Mouse (Mus musculus) layer of hippocampus, adult 11-12 months (tissue): ENCODE measurements at regions not wholly inside any gene's neighbourhood (a gene's known extent, or its start where the extent isn't known, plus 50 kb on each side); places are given as distances from the start of the nearest gene placed in this dataset.

Experiments
- DNase-seq: peaks from one replicate; pipeline ENCODE4 v3.0.0; 2022; ENCODE audit warnings: low spot score

DNA sequence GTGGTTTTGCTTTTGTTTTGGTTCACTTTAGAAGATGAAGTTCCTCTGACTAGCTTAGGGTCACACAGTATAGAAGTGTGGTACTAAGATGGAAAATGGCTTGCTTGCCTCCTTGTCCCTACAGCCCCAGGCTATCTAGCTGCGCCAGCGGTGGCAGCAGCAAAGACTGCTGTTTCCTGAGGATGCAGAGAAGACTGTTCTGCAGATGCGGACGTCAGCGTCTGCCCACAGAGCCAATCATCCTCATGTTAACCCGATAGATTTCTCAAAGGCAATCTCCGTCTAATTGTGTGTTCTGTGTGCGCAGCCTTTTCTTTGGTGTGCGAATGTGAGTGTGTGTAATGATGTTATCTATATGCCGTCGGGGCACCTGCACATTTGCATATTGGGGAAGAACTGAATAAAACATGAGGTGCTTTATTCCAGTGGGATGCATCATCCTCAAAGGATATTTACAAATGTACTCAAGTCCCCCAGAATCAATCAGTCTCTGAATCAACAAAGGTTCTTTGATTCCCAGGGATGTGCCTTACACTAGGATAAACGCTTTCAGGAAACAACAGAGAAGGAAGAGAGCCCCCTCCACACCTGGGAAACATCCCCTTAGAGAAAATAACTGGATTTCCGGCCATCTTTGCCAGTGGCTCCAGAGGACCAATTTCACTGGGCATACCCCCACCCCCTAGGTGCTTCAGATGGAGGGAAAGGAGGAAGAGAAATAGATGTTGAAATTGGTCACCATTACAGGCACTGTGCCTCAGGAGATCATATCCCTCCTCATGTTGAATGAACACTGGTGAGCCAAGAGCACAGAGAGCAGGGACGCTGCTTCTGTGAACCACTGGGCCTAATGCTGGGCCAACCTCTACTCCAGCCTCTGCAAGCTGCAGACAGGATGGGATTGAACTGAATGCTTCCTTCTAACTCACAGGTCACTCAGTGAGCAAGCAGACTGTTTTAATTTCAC is 409.7 kb upstream of the Plxna2 start:
- no peak for DNase-seq

DNA sequence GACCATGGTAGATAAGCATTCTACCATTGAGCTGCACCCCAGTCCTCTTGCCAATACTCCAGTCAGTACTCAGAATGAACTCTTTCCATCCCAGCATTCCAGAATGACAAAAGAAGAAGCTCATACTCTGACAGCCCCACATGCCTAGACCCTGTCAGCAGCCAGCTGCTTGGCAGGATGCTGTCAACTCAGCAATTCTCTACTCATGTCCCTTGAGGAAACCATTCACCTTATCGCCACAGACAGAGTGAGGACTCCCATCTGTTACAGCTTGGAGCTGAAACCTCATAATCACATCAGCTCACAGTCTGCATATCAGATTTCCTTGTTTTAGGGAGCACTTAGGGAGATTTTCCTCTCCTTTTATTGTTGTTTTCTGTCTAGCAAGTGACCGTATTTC is 420.5 kb upstream of the Plxna2 start:
- no peak for DNase-seq

DNA sequence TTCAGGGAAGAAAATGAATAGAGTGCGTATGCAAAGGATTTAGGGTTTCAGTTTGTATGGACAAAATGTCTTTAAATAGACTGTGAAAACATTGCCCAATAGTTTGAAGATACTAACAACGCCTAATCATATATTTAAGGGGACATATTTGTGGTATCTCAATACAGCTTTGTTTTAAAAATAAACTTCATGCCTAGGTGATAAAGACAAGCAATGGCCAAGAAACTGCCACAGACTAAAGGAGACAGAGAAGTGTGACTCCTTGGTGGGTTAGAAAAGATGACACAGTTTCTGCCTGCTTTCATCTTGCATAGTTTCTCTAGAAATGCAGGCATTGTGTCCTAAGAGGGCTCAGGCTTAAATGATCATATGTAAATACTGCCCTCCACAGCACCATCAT is 435.7 kb upstream of the Plxna2 start:
- no peak for DNase-seq

DNA sequence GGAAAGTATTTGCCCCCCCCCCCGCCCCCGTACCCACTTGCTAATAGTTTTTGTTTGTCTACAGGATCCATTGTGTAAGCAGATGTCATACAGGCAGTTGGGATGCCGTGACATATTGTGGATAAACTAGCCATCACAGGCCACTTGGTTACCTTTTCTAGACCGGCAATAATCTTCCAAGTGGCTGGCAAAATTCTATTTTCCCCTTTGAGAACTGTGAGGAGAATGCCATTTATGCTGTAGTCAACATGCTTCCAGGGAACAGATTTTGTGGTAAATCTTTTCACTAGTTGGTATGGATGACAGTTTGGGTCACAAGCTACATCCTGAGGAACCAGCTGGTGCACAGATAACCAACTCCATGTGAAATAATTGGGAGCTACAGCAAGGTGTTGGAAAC is 456.5 kb upstream of the Plxna2 start:
- no peak for DNase-seq

DNA sequence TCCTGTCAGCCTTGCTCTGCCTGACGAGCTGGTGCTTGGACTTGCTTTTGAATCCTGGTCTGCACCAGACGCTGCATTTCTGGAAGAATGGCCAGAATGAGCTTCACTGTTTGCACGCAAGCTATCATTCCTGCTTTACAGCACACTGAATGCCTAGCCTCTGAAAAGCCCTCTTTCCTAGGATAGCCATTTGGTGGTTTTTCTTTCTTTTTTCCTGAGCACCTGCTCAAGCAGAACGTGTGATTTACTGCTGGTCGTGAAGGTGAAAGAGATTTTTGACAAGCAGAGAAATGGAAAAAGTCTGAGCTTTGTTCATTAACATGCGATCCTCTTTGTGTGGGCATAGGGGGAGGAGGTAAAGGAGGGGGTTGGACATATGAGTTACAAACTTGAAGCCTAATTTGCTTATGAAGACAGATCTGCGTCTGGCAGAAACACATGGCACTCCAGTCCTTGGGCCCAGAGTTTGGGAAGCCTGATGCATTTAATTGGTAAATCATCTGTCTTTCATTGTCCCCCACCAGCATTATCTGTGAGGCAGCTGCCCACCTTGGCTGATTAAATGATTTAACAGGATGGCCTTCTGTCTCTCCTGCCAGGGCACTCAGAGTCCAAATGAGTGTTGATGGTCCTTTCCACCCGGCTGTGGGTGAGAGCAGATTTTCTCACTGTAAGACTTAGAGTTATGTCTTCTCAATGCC is 457.1 kb upstream of the Plxna2 start:
- DNase-seq = peak; percentile 35

DNA sequence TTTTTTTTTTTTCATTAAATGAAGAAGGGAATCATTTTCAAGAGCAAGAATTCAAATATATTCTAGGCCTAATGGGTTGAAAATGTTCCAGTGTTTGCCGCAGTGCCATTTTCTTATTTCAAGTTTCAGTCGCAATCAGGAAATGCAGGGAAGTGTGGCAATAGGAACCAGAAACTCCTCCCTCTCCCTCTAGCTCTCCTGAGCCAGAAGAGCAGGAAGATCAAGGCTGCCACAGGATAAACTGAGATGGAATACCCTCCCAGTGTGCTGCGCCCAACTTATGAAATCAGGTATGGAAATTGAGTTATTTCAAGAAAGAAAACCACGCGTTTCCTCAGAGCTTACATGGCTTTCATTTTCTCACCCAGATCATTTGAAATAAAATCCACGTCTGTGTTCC is 460.8 kb upstream of the Plxna2 start:
- no peak for DNase-seq

DNA sequence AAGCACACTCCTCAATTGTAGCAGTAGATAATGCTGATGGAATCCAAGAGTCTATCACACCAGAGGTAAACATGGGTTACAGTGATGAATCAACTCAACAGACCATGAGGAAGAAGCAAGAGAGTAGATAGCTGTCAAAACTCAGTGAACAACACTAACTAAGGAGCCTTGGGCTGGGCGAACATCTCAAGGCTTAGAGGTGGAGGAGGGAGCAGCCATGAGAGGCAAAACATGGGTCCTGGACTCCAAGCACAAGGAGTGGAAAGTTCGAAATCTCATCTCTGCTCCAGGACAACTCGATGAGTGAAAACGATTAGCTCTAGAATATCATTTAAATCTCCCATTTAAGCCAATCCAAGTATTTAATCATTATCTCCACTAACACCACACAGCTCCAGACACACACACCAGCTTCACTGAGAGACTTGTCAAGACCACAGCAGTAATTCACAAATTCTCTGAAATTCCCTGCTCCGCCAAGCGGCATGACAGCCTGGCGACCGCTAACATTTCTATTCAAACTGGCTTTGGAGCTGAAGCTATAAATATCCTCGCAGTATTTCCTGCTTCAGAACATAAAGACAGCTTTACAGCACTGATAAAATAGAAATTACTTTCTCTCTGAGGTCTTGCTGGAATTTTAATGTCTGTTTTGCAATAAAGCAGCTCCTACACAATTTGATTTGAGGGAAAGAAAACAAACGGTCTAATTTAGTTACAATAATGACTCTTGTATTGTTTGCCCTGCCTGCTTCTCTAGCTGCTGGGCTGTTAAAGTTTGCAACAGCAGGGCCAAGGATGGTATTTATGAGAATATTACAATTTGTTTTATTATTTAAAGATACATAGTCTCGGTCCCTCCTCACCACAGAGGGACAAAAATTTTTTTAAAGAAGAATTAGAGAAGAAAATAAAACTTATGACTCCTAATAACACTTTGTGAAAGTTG is 469.3 kb upstream of the Plxna2 start:
- DNase-seq = peak; percentile 23

DNA sequence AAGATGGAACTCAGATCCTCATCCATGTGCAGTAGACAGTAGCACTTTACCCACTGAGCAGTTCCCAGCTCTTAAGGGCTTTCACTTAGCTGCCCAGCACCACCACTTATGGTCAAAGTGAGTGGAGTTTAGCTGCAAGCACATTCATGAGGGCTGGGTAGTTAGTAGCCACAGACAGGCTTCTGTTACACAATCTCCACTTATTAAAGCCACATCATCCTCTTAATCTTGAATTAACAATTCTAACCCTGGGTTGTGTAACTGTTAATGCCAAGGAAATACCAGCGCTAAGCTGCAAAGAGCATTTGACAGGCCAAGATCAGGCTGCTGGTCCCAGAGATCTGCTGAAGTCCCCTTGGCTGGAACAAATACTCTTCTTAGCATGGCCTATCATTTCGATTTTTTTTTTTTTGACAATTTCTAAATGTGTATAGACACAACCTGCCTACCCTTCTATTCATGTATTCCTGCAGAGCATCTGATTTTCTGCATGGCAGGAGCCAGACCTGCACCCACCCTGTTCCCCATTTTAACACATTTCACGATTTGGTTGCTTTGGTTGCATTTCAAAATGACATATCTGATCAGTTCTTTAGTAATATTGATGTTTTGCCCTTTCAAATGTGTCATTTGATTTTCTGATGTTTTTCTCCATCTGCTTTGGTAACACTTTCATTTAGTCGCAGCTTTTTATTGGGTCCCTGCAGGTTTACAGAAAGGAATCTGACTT is 500.2 kb upstream of the Plxna2 start:
- DNase-seq = no peak

DNA sequence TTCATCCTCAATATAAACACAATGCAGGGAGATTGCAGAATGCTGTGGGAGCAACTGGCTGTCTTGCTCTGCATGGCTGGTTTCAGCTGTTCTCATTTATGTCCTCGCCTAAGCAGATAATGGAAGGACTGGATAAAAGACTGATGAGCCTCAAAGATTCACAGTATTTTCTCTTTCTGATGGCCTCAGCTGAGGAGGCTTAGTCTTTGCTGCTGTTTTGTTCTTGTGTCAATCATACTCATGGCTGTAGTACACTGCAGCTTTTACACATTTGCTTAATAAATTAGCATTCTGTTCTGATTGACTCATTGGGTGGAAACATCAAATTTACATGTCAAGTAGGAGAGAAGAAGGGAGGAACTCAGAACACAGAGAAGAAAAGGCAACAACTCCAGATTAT is 503.6 kb upstream of the Plxna2 start:
- no peak for DNase-seq

DNA sequence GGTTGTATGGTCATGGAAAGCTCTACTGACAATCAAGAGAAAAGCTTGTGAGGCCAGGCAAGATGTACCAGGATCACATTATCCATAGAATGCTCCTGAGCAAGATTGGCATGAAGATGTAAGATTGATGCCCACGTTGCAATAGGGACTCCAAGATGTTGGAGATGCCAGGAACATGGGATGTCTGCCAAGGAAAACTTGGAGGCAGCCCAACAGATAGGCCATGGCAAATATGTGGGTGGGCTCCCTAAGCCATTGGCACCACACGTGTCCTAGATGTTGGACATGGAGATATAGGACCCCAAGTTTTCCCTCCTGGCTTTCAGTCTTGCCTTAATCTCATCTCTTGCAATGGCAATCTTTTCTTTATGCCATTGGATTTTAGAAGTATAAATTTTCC is 506.1 kb upstream of the Plxna2 start:
- DNase-seq = no peak

GRCm38 (mm10) chr1:194109172-194110071 is 508.6 kb upstream of the Plxna2 start:
- DNase-seq = no peak

DNA sequence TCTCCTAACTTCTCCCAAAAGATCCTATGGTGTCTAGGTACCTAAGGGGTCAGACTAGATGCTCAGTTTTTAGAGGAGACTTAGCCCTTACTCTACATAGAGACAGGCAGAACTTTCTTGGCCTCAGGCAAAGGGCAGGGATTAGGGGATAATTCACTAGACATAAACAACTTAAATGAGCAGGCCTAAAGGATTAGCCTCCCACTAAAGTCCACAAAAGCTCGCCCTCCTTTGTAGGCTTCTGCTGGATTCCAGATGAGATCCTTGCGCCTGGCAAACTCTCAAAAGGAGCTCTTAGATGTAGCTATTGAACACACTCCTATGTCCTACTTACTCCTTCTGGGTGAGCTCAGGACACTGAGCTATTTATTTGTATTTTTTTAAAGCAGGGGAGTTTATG is 509.9 kb upstream of the Plxna2 start:
- no peak for DNase-seq

- DNase-seq = no peak
These were observed 510.6 kb upstream of the Plxna2 start for GRCm38 (mm10) chr1:194107271-194107938.

GRCm38 (mm10) chr1:194089918-194090548 is 528.0 kb upstream of the Plxna2 start:
- DNase-seq = no peak

GRCm38 (mm10) chr1:194058512-194058911 is 559.5 kb upstream of the Plxna2 start:
- no peak for DNase-seq

GRCm38 (mm10) chr1:194056544-194056943 is 561.5 kb upstream of the Plxna2 start:
- DNase-seq = no peak

GRCm38 (mm10) chr1:194049746-194050351 is 568.2 kb upstream of the Plxna2 start:
- peak; percentile 16 for DNase-seq

DNA sequence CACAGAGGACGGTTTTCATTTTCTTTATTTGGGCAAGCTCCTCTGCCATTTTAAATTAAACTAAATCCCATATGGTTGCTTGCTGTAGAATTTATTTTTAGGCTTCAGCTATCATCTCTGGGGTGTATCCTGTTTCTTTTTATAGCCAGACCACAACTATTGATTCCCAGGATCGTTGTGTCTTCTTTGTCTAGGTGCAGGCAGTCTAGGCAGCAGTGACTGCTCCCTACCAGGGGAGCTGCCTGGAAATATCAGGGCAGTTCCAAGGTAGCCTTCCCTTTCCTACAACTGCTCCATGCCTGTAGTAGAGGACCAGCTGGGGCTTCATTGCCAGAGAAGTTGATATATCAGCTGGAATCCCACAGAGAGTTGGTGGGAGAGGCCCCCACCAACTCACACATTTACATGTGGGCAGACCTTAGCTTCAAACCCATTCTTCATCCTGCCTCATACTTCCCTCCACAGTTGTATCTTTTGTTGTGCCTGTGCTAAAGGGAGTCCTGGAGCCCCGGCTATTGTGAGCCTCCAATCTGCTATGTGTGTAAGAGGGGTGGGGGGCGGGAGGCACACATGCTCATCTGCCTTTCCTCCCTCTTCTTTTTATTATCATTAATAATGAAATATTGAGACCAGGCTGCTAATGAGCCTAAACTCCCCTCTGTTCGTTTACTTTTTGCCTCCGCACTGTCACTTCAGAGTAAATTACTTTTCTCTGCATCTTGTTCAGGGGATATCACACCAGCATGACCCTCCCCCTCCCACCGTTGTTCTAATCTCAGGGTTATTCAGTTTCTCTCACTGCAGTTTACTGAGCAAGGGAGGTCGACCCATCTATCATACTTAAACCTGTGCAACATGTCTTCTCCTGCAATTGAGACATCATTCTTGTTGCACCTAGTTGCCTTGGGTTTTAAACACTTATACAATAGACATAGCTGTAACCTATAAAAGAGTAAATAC is 576.3 kb upstream of the Plxna2 start:
- no peak for DNase-seq
